Mouse (Mus musculus) liver, embryonic 11.5 days (tissue): ENCODE results near the gene Cdkal1. TPM values are rescaled to one million over a fixed set of nuclear protein-coding genes. Genes with fewer than 3 reads are reported as not detected.

Experiments used
- ATAC-seq: fragments of 200-750 bp; cut with Nextera tagmentation; replicated peaks from 2 replicates; pipeline ENCODE4 v1.8.0; 2017; ENCODE audit warnings: moderate number of reproducible peaks, mild to moderate bottlenecking, moderate TSS enrichment, moderate library complexity; ENCODE audit not compliant: low FRiP score
- DNase-seq: peaks from one replicate; pipeline ENCODE4 v3.0.0-alpha.2; 2017; ENCODE audit warnings: low spot score
- H3K27ac ChIP-seq: fragments of 300-500 bp; sonication (generic); 2 replicates; pipeline ENCODE4 v1.5.1; 2014; ENCODE audit warnings: mild to moderate bottlenecking, low read depth, low read length, control low read depth
- H3K27me3 ChIP-seq: fragments of 300-500 bp; sonication (generic); replicated peaks from 2 replicates; pipeline ENCODE4 v1.6.1; 2014; ENCODE audit warnings: low read length, mixed read lengths; ENCODE audit not compliant: control insufficient read depth, insufficient read depth
- H3K36me3 ChIP-seq: fragments of 300-500 bp; sonication (generic); 2 replicates; pipeline ENCODE4 v1.6.1; 2014; ENCODE audit warnings: mild to moderate bottlenecking, low read length, moderate library complexity, mixed read lengths; ENCODE audit not compliant: control insufficient read depth, insufficient read depth
- H3K4me1 ChIP-seq: fragments of 300-500 bp; sonication (generic); replicated peaks from 2 replicates; pipeline ENCODE4 v1.6.1; 2014; ENCODE audit warnings: low read length, mixed read lengths; ENCODE audit not compliant: control insufficient read depth, insufficient read depth
- H3K4me2 ChIP-seq: fragments of 300-500 bp; sonication (generic); 2 replicates; pipeline ENCODE4 v1.6.1; 2014; ENCODE audit warnings: mild to moderate bottlenecking, control low read depth, moderate library complexity
- H3K4me3 ChIP-seq: fragments of 300-500 bp; sonication (generic); 2 replicates; pipeline ENCODE4 v1.5.1; 2014; ENCODE audit warnings: low read depth, low read length, control low read depth
- H3K9ac ChIP-seq: fragments of 300-500 bp; sonication (generic); 2 replicates; pipeline ENCODE4 v1.6.1; 2014; ENCODE audit warnings: low read depth, low read length, control low read depth
- H3K9me3 ChIP-seq: fragments of 300-500 bp; sonication (generic); 2 replicates; pipeline ENCODE4 v1.6.1; 2016; ENCODE audit warnings: low read length, inconsistent platforms, mixed read lengths; ENCODE audit not compliant: control insufficient read depth
- WGBS: fragments of 180-500 bp; shearing (Covaris S2); extraction: QIAGEN DNeasy Blood & Tissue Kit; methylation state at CpG from one replicate; pipeline ENCODE4 v1.1.7; 2014; 5-methylcytosine and 5-hydroxymethylcytosine counted together
- polyA plus RNA-seq: library from polyadenylated mRNA; unstranded; fragments of >200 nt; fragmentation: Nextera tagmentation; extraction: Ambion mirVana; gene quantifications from 2 replicates; pipeline ENCODE4 v1.2.1, GENCODE M21; 2014

Gene Cdkal1
- polyA plus RNA-seq, 1 experiment from 2014 or later: 26.3 TPM

- Histone ChIP-seq H3K27ac (no peak overlapping the region), H3K9me3 (no peaks in the 10 kb centered on the region), H3K4me3 (no peak overlapping the region), H3K4me2 (no peak overlapping the region), H3K36me3 (no peaks in the 10 kb centered on the region; the same call in 1 of the 2 replicates), H3K27me3 (no peaks in the 10 kb centered on the region), H3K4me1 (no peaks in the 10 kb centered on the region), H3K9ac (no peak overlapping the region)
- 73% methylated on average over 6 of the region's 6 CpGs for WGBS
- no peak for DNase-seq
- no peak for ATAC-seq
Observed at GRCm38 (mm10) chr13:29780713-29781112, 74.8 kb downstream of the Cdkal1 start.

GRCm38 (mm10) chr13:29779519-29779918, 76.0 kb downstream of the Cdkal1 start:
- Histone ChIP-seq H3K9me3 (no peaks in the 10 kb centered on the region), H3K27ac (no peak overlapping the region), H3K36me3 (no peaks in the 10 kb centered on the region; the same call in 1 of the 2 replicates), H3K4me2 (no peak overlapping the region), H3K4me1 (no peaks in the 10 kb centered on the region), H3K9ac (no peak overlapping the region), H3K27me3 (no peaks in the 10 kb centered on the region), H3K4me3 (no peak overlapping the region)
- no peak for ATAC-seq
- 87% methylated on average over 5 of the region's 5 CpGs for WGBS
- DNase-seq: no peak

GRCm38 (mm10) chr13:29779116-29779515, 76.4 kb downstream of the Cdkal1 start:
- Histone ChIP-seq H3K4me1 (no peaks in the 10 kb centered on the region), H3K27ac (no peak overlapping the region), H3K27me3 (no peaks in the 10 kb centered on the region), H3K36me3 (no peaks in the 10 kb centered on the region; the same call in 1 of the 2 replicates), H3K4me2 (no peak overlapping the region), H3K9me3 (no peaks in the 10 kb centered on the region), H3K4me3 (no peak overlapping the region), H3K9ac (no peak overlapping the region)
- ATAC-seq (no peak), DNase-seq (no peak)
- WGBS: 77% methylated on average over 5 of the region's 5 CpGs

GRCm38 (mm10) chr13:29778124-29778523, 77.3 kb downstream of the Cdkal1 start:
- H3K4me2 ChIP-seq: no peak overlapping the region
- WGBS: 84% methylated on average over 6 of the region's 6 CpGs
- H3K9ac ChIP-seq: no peak overlapping the region
- DNase-seq: no peak
- no peaks in the 10 kb centered on the region for H3K9me3 ChIP-seq
- H3K27me3 ChIP-seq: no peaks in the 10 kb centered on the region
- H3K4me1 ChIP-seq: no peaks in the 10 kb centered on the region; the same call in 1 of the 2 replicates
- H3K27ac ChIP-seq: no peak overlapping the region
- H3K4me3 ChIP-seq: no peak overlapping the region
- no peak for ATAC-seq
- no peaks in the 10 kb centered on the region; the same call in 1 of the 2 replicates for H3K36me3 ChIP-seq

GRCm38 (mm10) chr13:29777225-29777624, 78.2 kb downstream of the Cdkal1 start:
- H3K4me1 ChIP-seq: no peaks in the 10 kb centered on the region; the same call in 1 of the 2 replicates
- H3K27ac ChIP-seq: no peak overlapping the region
- no peak overlapping the region for H3K4me3 ChIP-seq
- ATAC-seq (no peak), DNase-seq (no peak)
- WGBS: 78% methylated on average over 4 of the region's 4 CpGs
- no peaks in the 10 kb centered on the region for H3K9me3 ChIP-seq
- H3K36me3 ChIP-seq: no peaks in the 10 kb centered on the region; the same call in 1 of the 2 replicates
- H3K27me3 ChIP-seq: no peaks in the 10 kb centered on the region
- no peak overlapping the region for H3K4me2 ChIP-seq
- H3K9ac ChIP-seq: no peak overlapping the region

GRCm38 (mm10) chr13:29775603-29776230, 79.8 kb downstream of the Cdkal1 start:
- no peak for DNase-seq
- H3K4me2 ChIP-seq: no peak overlapping the region
- H3K9ac ChIP-seq: no peak overlapping the region
- H3K4me1 ChIP-seq: no peaks in the 10 kb centered on the region; the same call in 1 of the 2 replicates
- H3K27ac ChIP-seq: no peak overlapping the region
- ATAC-seq: no peak
- H3K4me3 ChIP-seq: no peak overlapping the region
- H3K27me3 ChIP-seq: no peaks in the 10 kb centered on the region
- WGBS: 80% methylated on average over 8 of the region's 8 CpGs
- H3K9me3 ChIP-seq: no peaks in the 10 kb centered on the region
- H3K36me3 ChIP-seq: no peaks in the 10 kb centered on the region; the same call in 1 of the 2 replicates

- Histone ChIP-seq H3K27ac (no peak overlapping the region), H3K4me3 (no peak overlapping the region), H3K4me2 (no peak overlapping the region), H3K9me3 (no peaks in the 10 kb centered on the region), H3K36me3 (no peaks in the 10 kb centered on the region; the same call in 1 of the 2 replicates), H3K9ac (no peak overlapping the region), H3K27me3 (no peaks in the 10 kb centered on the region), H3K4me1 (peaks cover 1% of the 10 kb centered on the region; the same call in 1 of the 2 replicates)
- WGBS: 20% methylated on average over 6 of the region's 6 CpGs
- no peak for ATAC-seq
- no peak for DNase-seq
Observed at GRCm38 (mm10) chr13:29773563-29773962, 81.9 kb downstream of the Cdkal1 start.

- no peaks in the 10 kb centered on the region; the same call in 1 of the 2 replicates for H3K36me3 ChIP-seq
- H3K4me1 ChIP-seq: peaks cover 2% of the 10 kb centered on the region; the same call in 1 of the 2 replicates
- no peak overlapping the region for H3K9ac ChIP-seq
- no peak overlapping the region for H3K4me3 ChIP-seq
- 47% methylated on average over 3 of the region's 3 CpGs for WGBS
- H3K9me3 ChIP-seq: no peaks in the 10 kb centered on the region
- no peak for ATAC-seq
- no peak overlapping the region for H3K27ac ChIP-seq
- DNase-seq: no peak
- no peaks in the 10 kb centered on the region for H3K27me3 ChIP-seq
- no peak overlapping the region for H3K4me2 ChIP-seq
Observed at GRCm38 (mm10) chr13:29772970-29773369, 82.5 kb downstream of the Cdkal1 start.
